Mouse (Mus musculus) heart, postnatal 4 days (tissue): ENCODE results near the gene Hps4. TPM values are rescaled to one million over a fixed set of nuclear protein-coding genes. Genes with fewer than 3 reads are reported as not detected.
A peak's percentile ranks its signal among the peaks of the same experiment; 100 is the strongest.
"Not testable (repeated sequence)": the region's sequence is repeated elsewhere in the genome, so short reads cannot be mapped to it uniquely, and the experiment has no call there.

ENCODE experiments used
- DNase-seq: peaks from one replicate; pipeline ENCODE4 v3.0.0; 2021
- total RNA-seq, 2 experiments: library from RNA; stranded (reverse); gene quantifications; 2 replicates each; pipeline ENCODE4 v1.2.3; 2021

Hps4 gene
- total RNA-seq, result 10 to 100 TPM; 14.4 to 15.5 TPM

DNA sequence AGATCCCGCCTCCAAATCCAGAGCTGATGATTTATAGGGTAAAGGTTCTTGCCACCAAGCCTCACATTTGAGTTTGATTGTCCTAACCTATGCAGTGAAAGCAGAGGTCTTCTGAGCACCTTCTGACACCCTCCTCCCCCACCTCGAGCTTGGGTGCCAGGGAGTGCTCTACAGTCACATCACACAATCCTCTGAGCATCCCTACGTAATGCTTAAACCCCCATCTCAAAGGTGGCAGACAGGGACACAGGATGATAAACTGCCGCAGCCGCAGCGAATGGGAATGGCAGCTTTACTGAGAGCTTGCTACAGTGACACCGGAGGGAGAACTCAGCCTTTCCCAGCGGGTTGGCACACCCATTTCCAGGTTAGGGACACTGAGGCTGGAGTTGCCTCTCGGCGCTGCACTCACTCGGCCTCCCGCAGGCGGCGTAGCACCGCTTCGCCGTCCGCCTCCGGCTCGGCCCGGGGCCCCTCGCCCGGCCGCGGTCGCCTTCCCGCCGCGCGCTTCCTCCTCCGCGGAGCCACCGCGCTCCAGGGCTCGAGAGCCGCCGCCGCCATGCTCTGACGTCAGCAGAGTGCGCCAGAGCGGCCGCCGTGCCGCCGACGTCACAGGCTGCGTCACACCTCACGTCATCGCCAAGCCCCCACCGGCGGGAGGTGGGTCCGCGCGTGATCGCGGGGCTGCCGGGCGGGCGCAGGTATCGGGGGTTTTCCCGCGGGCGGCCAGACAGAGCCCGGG is at the start of gene Hps4, which contains the start of gene Srrd:
TSS of gene Hps4 (plus strand) at position 621 of the 742 bp plus-strand sequence.
TSS of gene Srrd (minus strand) at position 578 of the 742 bp plus-strand sequence.
- DNase-seq, result peak; percentile 92

DNA sequence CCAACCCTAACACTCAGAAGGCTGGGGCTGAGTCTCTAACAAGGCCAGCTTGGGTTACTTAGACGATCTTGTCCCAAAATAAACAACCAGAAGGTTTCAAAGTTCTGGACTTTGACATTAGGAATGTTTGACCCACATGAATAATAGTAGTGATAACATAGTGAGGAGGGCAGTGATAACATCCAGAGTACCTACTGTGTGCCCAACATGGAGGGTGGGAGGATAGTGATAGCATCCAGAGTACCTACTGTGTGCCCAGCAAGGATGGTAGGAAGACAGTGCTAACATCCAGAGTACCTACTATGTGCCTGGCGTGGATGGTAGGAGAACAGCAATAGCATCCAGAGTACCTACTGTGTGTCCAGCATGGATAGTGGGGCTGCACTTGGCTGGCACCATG is 49.1 kb upstream of the Hps4 start:
- no peak for DNase-seq

DNA sequence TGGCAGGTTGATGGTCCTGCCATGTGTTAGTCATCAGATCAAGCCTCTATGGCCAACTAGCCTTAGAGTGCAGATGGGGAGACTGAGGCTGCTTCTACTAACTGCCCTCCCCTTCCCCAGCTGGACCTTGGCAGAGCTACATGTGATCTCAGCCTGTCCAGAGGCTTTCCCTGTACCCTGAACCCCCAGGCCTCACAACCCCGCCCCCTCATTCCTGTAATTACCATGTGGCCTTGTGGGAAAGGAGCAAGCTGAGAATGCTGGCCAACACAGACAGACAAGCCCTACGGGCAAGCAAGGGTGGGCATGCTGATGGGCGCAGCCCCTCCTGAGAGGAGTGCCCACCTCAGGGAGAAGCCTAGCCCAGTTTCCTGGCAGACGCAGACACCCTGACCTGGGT is 48.2 kb upstream of the Hps4 start:
- DNase-seq, result no peak

DNA sequence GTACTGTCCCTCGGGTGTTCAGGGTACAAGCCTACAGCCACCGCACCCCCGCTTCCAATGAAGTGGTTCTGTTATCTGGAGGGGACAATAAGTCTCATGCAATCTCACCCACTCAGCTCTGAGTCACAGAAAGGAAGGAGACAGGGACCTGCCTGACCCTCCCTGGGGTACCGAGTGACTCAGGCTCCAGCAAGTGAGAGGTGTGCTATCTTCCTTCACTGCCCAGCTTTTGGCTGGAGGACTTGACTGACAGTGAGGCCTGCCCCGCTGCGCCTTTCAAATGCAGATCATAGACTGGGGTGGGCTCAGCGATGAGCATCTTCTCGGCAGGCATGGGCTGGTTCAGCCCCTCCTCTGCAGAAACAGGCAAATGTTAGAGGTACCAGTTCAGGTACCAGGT is 47.7 kb upstream of the Hps4 start:
- no peak for DNase-seq

DNA sequence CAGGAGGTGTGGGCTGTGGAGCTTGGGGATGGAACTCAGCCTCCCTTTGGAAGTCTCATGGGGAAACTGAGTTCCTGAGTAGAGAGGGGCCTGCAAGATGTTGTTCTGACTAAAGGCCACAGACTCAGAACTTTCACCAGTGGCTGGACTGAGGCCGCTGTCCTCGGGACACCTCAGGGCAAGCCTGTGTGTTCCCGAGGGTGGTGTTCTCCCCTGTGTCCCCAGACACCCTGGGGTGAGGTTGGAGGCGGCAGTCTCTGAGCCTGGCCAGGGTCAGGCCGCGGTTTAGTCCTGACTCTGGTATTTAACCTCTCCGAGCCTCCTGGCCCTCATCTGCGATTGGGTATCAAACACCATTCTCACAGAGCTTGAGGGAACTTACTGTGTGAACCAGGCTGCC is 47.3 kb upstream of the Hps4 start:
- DNase-seq, result no peak

DNA sequence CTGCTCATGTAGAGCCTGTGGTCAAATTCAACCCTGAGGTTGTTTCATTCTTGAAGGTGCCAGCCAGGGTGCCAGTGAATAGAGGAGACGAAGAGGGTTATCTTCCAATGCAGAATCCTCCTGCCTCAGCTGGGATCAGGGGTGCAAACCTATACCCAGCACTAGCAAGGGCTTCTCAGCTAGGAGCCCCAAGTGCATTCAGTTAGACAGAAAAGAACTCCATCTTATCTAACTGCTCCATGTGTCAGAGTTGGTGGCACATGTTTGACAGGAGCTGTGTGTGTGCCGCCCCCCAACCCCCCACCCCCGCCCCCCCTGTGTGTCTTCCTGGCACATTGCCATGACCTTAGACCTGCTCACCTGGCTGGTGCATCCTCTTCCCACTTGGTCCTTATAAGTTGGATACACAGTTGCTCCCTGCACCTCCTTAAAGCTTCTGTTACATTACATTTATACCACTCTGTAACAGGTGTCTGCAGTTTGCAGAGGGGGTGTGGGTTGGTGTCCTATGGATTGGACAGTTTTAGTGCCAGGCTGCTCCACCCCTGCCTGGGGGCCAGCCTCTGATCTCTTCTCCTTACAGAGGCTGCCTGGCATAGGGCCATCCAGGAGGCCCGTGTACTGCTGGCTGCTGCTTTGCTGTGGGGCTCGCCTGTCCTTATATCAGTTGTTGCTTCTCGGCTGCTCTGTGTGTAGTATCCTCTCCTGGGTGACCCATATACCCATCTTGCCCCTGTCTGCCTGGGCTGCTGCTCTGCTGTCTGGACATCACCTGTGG is 46.3 kb upstream of the Hps4 start:
- DNase-seq, result peak; percentile 42

DNA sequence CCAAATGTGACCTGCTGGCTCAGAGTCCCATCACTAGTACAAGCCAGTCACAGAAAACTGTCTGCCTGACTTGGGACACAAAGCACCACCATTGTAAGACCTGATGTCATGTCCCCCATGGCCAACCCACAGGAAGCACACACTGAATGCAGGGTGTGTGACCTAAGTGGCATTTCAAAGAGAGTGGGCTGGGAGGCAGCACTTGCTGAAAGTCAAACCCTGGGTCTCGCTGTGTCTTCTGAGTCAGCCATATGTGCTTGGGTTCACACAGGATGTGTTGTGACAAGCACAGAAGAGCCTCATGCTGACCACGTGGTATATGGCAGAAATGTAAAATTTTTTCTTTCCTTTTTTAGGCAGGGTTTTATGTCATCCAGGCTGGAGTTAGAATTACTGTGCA is 45.6 kb upstream of the Hps4 start:
- no peak for DNase-seq

DNA sequence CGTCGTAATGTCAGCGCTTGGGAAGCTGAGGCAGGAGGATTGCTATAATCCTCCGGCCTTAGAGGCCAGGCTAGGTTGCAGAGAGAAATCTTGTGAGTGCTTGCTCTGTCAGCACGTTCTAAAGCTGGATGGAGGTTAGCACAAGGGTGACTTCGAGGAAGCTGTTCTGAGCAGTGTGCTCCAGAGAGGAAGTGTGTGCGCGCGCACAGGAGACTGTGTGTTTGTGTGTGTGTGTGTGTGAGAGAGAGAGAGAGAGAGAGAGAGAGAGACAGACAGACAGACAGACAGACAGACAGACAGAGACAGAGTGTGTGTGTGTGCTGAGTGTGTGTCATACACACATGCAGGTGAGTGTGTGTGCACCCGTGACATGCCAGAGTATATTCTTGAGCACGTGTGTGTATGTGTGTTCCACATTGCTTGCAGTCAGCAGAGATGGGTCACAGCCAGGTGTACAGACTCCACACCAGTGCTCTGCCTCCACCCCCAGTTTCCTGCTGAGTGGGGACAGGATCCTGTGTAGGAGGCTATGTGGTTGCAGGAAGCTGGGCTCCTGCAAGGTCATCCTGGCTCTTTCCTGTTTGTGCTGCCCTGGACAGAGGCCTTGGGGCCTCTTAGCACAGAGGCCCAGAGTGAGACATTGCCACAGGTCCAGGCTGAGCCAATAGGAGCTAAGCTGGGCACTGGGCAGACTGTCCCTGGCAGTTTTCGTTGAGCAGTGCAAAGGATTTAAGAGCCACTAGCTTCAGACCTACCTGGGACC is 44.5 kb upstream of the Hps4 start:
- peak; percentile 52 for DNase-seq

DNA sequence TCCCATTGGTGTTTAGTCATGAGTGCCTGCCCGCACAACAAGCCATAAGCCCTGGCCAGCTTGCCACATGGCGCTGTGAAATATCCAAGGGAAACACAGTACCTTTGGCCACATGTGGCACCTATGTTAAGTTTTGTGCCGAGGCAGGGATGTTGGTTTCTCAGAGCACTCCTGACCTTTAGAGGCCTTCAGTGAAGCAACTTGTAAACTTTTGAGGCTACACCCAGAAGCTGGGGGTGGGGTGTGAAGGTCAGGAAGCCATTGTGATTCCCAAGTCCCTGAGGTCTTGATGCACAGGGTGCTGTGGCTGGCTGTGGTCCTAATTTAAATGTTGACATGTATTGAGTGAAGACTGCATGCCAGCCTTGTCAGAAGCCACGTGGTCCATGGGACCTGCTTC is 43.5 kb upstream of the Hps4 start:
- no peak for DNase-seq

DNA sequence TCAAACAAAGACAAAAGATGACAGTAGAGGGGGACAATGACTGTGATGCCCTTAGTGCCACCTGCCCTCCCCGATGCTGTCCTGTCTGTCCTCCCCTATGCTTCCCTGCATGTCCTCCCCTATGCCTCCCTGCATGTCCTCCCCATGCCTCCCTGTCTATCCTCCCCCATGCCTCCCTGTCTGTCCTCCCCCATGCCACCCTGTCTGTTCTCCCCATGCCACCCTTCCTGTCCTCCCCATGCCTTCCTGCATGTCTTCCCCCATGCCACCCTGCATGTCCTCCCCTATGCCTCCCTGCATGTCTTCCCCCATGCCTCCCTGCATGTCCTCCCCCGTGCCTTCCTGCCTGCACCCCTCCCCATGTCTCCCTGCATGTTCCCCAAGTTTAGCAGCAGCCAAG is 42.8 kb upstream of the Hps4 start:
- no peak for DNase-seq

DNA sequence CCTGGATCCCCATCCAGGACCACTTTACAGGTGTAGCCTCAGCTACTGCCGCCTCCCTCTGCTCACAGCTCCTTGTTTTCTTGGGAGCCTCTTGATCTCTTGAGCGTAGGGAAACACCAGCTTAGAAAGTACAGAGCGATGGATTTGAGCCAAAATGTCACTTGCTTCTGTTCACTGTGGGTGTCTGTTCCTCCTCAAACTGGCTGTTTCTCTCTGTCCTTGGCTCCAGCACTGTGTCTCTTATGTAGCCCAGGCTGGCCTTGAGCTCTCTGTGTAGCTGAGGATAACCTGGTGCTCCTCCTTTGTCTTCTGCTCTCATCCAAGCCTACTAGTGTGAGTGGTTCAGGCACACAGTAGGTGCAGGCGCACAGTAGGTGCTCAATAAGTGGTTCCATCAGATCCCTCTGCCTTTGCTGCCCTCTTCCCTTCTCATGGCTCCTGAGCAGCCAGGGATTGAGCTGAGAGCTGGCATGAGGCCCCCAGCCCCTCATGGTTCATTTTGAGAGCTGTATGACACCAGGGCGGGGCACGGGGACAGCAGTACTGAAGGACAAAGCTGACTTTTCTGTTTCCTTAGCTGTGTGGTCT is 42.1 kb upstream of the Hps4 start:
- DNase-seq, result no peak

DNA sequence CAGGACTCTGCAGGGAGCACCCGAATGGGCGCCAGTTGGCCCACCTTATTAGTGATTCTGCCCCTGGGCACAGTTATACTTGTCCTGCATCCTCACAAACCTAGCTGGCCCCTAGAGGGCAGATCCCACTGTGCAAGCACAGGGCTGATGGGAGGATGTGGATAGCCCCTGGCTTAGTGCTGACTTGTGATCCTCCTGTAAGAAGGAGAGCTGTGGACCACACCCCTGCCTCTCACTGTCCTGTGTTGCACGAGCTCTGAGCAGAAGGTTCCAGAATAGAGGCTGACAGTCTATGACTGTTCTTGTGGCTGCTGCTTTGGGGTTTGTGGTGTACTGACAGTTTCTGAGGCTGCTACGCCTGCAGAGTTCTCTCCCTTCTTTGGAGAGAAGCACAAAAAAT is 41.2 kb upstream of the Hps4 start:
- no peak for DNase-seq

DNA sequence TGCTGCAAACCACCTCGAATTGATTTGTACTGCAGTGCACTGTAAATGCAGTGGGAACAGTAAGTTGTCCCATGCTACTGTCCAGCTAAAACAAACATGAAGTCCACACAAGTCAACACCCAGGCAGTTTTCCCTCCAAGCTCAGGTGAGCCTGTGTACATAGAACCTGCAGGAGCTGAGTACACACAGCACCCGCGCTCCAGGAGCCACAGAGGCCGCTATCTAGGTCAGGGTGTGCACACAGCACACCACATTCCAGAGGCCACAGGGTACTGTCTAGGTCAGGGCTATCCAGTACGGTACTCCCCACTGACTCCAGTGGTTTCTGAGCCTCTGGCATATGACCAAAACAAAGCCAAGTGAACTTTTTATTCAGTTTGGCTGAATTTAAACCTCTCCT is 40.6 kb upstream of the Hps4 start:
- DNase-seq, result no peak

DNA sequence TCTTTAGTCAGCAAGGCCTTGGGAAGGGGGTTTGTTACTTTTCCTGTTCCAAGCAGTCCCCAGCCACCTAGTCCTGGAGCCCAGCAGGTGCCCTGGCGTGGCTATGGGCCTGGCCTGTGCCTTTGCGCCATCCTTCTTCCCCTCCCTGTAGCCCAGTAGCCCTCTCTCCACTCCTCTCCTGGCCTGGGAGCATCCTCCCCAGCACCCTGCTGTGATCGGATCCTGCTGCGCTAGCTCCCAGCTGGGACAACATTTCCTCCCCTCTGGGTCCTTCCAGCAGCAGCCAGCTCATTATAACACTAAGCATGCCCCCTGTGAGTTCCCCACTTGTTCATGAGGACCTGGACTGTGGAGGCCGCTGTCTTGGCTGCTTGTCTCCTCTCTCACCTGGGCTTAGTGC is 37.0 kb upstream of the Hps4 start:
- no peak for DNase-seq

DNA sequence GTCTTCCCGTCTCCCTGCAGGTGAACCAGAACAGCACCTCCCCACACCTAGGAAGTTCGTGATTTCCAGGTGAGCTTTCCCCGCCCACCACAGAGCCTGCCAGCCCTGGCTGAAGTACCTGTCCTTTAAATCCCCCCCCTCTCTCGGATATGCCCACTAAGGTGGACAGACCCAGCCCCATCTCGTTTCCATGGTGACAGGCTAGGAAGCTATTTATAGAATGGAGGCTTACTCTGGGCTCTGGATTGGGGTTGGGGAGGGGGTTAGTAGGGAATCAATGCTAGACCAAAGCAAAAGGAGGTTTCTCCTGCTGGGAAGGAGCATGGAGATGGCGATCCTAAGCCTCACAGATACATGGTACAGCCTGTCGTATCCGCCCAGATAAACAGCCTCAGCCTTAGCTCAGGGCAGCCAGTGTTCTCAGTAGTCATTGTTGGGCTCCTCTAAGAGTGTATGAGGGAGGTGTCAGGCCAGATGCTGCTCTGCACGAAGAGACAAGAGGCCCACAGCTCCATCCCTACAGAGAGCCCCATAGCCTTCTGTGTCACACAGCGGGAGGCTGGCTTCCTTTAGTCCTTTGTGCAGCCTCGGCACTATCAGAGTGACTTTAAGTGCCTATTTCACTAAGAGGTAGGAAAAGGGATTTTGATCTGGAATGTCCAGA is 29.5 kb upstream of the Hps4 start:
- no peak for DNase-seq

DNA sequence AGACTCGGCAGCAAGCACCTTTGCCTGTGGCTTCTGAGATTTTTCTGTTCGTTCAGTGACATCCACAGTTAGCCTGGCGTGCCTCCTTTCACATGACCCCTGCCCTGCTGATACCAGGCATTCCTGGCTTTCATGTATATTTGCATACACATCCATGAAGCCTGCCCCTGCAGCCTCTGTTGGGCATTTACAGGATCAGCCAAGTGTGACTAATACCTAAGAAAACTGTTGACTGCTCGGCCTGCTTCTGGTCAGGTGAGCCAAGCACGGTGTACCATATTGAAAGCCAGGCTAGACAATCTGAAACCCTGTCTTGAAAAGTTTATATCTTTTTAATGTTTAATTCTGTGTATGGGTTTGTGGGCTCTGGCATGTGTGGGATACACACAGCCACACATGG is 26.4 kb upstream of the Hps4 start:
- DNase-seq, result no peak

DNA sequence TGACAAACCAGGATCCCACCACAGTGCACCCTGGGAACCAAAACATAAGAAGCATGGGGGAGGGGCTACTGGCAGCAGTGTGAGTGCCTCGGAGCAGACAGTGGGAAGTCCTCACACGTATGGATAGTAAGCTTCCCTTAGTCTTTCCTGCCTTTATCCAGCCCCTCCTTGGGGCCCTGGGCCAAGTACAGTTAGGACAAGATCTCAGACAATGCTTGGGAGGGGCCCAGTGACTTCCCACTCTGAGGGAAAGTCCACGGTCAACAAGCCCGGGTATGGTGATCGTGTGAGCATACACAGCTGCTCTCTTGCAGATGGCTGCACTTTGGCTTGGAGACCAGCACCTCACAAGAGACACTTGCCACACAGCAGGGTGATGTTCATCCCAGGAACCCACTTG is 25.6 kb upstream of the Hps4 start:
- peak; percentile 62 for DNase-seq

DNA sequence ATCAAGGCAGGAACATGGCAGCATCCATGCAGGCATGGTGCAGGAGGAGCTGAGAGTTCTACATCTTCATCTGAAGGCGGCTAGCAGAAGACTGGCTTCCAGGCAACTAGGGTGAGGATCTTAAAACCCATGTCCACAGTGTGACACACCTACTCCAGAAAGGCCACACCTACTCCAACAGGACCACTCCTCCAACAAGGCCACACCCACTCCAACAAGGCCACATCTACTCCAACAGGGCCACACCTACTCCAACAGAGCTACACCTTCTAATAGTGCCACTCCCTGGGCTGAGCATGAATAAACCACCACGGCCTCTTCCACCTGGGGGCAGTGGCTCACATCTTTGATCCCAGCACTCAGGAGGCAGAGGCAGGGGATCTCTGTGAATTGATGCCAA is 23.5 kb upstream of the Hps4 start:
- not testable (repeated sequence) for DNase-seq

DNA sequence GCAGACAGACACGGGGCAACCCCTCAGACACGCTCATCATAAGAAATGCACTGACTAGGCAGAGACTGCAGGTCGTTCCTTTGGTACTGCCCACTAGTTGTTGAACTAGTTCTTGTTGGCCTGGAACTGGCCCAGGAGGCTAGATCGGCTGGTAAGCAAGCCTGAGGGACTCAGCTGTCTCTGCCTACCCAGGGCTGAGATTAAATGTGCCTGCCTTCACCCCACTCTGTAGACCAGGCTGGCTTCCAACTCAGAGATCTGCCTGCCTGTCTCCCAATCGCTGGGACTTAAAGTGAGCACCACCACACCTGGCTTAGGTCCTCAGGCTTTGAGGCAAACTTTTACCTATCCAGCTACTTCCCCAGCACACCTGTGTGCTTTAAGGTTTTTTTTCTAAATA is 22.5 kb upstream of the Hps4 start:
- DNase-seq, result no peak

DNA sequence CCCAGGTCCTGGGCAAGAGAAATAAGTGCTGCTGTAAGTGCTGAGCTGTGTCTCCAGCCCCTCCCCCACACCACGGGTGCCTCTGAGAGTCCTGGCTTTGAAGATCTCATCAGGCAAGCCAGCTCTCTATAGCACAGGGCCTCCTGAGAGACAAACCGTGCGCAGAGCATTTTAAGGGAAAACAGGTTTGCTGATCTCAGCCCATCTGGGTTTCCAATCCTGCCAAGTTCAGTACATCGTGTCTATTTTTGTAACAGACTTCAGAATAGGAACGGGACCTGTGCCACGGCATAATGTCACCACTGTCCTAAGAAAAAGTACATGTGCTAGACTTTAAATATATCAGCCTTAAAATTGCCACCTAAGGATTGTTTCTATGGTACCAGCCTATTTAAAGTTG is 21.9 kb upstream of the Hps4 start:
- peak; percentile 18 for DNase-seq

DNA sequence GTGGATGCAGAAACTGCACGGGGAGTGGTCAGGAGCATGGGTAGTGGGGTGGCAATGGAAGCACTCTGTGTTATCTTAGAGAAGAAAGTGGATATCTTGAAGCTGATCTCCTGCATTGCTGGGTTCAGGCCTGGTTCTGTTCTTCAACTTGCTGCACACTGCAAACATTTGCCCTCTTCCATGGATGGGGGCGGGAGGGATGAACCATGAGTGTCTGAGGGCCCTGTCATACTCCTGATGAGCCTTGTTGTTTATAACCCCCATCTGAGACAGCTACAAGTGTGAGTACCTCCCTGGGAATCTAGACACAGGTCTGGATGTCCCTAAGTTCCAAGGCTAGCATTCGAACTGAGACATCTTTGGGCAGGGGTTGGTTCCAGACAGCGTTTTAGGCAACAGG is 21.5 kb upstream of the Hps4 start:
- no peak for DNase-seq

DNA sequence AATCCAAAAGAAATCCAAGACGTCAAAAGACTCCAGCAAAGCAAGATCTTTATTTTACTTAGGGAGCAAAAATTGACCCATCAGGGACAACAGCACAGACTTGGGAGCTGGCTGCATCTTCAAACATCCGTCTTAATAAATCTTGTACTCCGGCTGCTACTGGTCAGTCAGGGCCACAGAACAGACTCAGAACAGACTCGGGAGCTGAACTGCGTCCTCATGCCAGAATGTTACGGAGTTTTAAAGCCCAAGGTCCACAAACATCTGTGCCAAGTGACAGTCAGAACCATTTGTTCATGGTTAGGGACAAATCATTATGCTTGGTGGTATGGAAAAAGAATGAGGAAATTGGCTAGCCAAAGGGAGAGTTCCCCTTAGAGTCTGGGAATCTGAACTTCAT is 19.6 kb upstream of the Hps4 start:
- DNase-seq, result no peak
